Mouse (Mus musculus): ENCODE results near the gene H1f0.

H1f0 gene

GRCm38 (mm10) chr15:79071117-79072039, 43.1 kb downstream of the H1f0 start:
- DNase-seq: peak; percentile 51

- no peak for DNase-seq
Measured at GRCm38 (mm10) chr15:79073752-79074151, 45.5 kb downstream of the H1f0 start.

GRCm38 (mm10) chr15:79074446-79074845, 46.2 kb downstream of the H1f0 start:
- no peak for DNase-seq

- peak; percentile 88 for DNase-seq
Measured at GRCm38 (mm10) chr15:79074913-79075532, 46.8 kb downstream of the H1f0 start, which contains the start of gene Eif3l. TSS of gene Eif3l (plus strand) at chr15:79075179.

GRCm38 (mm10) chr15:79075658-79076365, 47.6 kb downstream of the H1f0 start:
- DNase-seq: no peak

- no peak for DNase-seq
Measured at GRCm38 (mm10) chr15:79079567-79079966, 51.3 kb downstream of the H1f0 start.

Measured in kidney, adult 18-20 months (tissue).